Mouse (Mus musculus): Measurements from ENCODE around the gene Dqx1. TPM values are rescaled to one million over a fixed set of nuclear protein-coding genes. Genes with fewer than 3 reads are reported as not detected.

The Dqx1 gene
- total RNA-seq, 2 experiments from 2014 or later = 0.57 to 0.61 TPM

DNA sequence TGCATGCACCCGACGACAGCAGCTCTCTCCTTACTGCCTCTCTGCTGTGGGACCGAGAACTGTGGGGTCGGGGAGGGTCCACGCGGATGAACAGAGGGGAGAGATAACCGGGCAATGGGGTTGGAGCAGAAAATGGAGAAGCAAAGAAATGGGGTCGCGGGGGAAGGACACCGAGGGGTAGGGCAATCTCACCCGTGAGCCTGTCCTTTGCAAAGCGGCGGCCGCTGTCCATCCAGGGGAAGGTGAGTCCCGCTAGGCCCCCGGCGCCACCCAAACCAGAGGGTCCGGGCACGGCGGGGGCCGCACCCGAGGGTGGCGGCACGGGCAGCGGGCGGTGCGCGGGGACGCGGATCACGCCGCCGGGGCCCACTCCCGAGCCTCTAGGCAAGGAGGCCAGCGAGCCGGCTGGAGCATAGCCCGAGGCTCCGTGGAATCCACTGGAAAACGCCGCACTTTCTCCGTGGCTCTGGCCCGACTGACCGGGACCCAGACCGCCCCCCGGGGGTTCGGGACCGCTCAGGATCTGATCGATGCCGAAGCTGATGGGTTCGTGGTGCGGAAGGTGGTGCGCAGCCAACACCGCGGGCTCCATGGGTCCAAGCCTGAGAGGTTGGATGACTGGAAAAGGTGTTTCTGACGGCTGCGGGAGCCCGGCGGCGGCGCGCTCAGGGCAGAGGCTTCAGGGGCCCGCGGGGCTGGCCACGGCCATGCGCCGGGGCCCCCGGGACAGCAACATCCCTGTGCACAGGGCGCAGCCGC lies 12.0 kb downstream of the Dqx1 start:
- intact Hi-C loops (cut with DNase I) = loop anchor here (10.0 kb wide), 1 partner anchor 325 kb away; no protein-coding TSS in a partner anchor
- DNase-seq = no peak

DNA sequence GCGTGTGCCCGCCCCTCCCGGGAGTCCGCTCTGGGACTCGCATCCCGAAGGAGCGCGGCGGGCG lies 12.4 kb downstream of the Dqx1 start, which contains the start of gene Tlx2:
Tlx2 (minus strand) TSS at position 47 of the 64 bp plus-strand sequence.
- no peak for DNase-seq
- intact Hi-C loops (cut with DNase I) = loop anchor here (10.0 kb wide), 1 partner anchor 325 kb away; no protein-coding TSS in a partner anchor

DNA sequence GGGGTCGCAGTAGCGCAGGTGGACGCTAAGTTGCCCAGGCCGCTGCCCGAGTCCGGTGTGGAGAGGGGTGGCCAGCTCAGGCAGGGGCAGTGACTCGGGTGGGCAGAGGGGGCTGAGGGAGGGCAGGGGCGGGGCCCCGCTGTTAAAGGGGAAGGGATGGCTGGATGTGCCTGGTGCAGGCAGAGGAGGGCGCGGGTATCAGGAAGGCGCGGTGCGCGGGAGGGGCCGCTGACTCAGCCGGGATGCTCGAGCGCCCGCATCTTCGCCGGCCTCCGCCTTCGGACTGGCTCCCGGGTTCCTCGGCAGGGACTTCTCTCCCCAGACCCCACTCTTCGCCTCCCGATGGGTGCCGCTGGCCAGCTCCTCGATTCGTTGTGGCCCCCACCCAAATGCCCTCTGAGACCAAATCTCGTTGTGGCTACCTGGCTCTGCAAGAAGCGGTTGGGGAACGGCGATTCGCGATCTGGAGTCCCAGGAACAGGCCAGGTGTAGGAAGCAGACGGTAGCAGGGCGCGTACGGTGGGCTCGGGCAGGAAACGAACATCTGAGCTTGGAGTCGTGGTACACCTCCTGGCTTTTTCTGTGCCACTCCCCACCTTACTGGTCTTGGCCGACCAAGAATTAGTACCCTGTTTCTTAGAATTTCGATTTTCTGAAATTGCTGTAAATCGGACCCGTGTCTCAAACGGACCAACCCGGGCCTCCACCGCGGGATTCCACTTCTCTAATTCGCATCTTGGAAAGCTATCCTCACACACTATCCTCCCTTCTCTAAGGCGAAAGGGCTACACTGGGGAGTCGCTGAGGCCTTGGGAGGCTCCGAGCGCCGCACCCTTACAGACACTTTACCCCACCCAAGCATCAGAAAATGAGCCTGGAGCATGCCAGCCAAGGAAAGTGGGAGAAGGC lies 12.9 kb downstream of the Dqx1 start:
- DNase-seq = peak; percentile 28 to 42
- intact Hi-C loops (cut with DNase I) = loop anchor here (10.0 kb wide), 1 partner anchor 326 kb away; no protein-coding TSS in a partner anchor

DNA sequence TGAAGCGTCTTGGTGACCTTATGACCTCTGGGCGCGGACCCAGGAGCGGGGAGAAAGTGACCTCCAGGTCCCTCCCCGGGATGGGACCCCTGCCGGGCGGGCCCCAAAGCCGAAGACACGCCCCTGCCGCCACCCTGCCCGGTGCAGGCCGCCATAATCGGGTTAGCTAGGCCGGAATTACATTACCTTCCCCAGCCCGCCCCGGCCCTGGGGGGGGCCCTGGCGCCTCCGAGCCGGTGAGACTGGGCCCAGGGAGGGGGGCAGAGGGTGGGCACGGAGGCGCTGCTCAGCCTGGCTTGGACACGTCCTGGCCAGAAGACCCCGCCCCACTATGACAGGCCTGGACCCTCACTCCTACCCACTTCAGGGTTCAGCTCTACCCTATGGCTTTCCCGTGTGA lies 13.6 kb downstream of the Dqx1 start:
- no peak for DNase-seq
- intact Hi-C loops (cut with DNase I) = loop anchor here (10.0 kb wide), 1 partner anchor 326 kb away; no protein-coding TSS in a partner anchor

DNA sequence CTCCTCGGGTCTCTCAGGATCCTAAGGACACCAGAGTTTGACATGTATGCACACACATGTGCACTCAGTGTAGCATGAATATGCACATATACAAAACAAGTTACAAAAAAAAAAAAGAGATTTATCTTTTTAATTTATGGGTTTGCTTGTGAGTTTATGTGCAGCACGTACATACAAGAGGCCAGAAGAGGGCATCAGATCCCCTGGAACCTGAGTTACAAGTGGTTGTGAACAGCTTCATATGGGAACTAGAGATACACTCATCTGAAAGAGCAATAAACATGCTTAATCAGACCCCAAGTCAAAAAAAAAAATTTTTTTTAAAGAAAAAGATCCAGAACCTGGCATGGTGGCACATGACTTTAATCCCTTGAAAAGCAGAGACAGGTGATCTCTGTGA lies 17.3 kb downstream of the Dqx1 start:
- intact Hi-C loops (cut with DNase I) = loop anchor here (10.0 kb wide), 1 partner anchor 330 kb away; no protein-coding TSS in a partner anchor
- DNase-seq = no peak

DNA sequence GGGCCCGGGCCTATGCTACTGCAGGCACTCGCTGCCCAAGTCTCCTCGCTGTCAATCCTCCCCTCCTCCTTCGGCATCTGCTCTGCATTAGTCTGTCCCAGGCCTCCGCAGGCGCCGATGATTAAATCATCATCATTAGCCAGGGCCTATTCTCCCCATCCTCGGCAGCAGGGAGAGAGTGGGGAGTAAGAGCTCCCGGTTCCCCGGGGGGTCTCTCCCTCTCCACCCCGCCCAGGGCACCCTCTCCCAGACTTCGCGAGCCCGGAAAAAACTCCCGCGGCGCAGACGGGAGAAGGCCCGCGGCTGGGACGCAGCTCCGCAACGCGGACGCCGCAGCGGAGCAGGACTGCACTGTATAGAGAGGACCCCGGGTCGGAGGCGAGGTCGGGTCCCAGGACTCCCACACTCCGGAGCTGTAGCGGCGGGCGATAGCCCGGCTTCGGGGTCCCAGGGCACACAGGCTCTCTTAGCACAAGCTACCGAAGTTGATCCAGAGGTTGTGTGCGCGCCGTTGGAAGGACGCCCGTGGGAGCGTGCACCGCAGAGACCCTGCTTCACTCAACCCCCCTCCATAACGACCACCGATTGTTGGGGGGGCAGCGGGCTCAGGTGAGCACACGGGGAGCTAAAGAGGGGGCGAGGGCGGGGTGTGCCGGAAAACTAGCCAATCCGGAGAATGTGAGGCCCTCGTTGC lies 20.1 kb downstream of the Dqx1 start, which contains the start of gene Pcgf1:
Pcgf1 (plus strand) TSS at position 240 of the 694 bp plus-strand sequence.
- intact Hi-C loops (cut with DNase I) = loop anchor here (2.0 to 10.0 kb wide), 3 partner anchors 23 to 333 kb away; partner anchors contain the start of genes Ccdc142 and Gm42688
- peak in 1 of 2 experiments; percentile 37 for DNase-seq

DNA sequence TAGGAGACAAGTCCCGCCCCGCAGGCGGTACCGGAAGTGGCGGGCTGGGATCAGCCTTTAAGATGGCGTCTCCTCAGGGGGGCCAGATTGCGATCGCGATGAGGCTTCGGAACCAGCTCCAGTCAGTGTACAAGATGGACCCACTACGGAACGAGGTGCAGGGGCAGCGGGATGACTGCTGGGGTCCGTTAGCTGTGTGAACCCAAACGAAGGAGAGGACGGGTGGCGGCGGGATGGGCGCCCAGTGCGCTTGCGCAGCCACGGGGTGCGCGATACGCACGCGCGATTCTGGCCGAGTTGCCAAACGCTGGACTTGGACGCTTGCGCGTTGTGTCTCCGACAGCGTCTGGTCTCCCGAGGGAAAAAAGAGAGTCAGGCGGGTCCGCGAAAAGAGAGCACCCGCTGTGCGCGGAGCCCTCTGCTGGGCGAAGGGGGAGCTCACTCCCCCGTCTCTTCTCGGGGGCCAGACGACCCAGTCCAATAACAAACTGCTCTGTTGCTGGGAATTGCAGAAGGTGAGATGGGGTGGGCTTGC lies 20.7 kb downstream of the Dqx1 start:
- intact Hi-C loops (cut with DNase I) = loop anchor here (2.0 to 10.0 kb wide), 3 partner anchors 22 to 334 kb away; partner anchors contain the start of genes Ccdc142 and Gm42688
- DNase-seq = peak; percentile 100

- no peak for DNase-seq
- intact Hi-C loops (cut with DNase I) = no loop called here
These were observed 22.6 kb downstream of the Dqx1 start for GRCm38 (mm10) chr6:83080210-83080609.

DNA sequence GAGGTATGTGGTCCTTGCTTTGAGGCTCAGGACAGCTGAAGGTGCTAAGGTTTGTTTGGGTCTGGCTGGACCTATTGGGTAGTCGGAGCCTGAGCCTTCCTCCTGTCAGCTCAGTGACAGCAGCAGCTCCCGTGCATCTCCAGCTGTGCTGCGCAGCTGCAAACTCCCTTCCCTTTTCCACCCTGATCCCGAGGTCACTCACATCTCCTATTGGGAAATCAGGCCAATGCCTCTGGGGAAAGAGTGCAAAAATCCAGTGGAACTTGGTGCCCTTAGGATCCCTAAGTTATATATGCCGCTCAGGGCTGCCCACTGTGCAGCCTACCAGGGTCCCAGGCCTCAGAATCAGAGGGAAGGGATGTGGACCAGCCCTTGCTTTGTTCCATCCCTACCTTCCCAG lies 25.9 kb downstream of the Dqx1 start:
- intact Hi-C loops (cut with DNase I) = no loop called here
- DNase-seq = no peak

GRCm38 (mm10) chr6:83084477-83084876 lies 26.8 kb downstream of the Dqx1 start:
- intact Hi-C loops (cut with DNase I) = no loop called here
- no peak for DNase-seq

DNA sequence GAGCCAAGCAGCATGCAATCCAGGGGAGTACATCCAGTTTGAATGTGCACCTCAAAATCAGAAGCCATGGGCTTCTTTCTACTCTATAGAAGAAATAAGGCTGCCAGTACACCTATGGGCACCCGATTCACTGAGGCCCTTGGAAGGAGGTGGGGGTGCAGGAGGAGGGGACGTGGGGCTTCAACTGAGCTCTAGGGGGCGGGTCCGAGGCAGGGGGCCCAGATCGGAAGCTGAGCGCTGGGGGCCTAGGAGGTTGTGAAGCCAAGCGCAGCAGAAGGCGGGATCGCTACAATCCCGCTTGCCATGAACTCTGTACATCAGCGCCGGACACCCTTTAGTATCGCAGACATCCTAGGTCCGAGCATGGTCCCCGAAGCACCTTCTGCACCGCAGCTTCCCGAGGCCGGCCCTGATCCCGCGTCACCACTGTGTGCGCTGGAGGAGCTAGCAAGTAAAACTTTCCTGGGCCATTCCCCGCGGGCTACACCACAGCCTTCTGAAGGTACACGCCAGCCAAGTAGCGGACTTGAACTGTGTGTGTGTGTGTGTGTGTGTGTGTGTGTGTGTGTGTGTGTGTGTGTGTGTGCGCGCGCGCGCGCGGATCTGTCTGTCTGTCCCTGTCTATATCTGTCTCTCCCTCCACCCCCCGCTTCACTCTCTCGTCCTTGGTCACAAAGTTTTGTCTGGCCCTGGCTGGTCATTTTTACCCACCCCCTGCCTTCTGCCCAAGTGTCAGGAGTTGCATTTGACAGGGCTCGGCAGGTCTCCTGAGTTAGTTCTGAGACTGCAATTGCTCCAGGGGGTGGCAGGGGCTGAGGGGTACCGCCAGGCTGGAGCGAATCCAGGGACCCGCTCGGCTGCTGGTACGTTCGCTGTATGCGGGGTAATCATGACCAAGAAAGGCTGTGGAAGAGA lies 28.7 kb downstream of the Dqx1 start, which contains the start of gene Lbx2:
Lbx2 (plus strand) TSS at position 247 of the 915 bp plus-strand sequence.
- DNase-seq = no peak
- intact Hi-C loops (cut with DNase I) = no loop called here

DNA sequence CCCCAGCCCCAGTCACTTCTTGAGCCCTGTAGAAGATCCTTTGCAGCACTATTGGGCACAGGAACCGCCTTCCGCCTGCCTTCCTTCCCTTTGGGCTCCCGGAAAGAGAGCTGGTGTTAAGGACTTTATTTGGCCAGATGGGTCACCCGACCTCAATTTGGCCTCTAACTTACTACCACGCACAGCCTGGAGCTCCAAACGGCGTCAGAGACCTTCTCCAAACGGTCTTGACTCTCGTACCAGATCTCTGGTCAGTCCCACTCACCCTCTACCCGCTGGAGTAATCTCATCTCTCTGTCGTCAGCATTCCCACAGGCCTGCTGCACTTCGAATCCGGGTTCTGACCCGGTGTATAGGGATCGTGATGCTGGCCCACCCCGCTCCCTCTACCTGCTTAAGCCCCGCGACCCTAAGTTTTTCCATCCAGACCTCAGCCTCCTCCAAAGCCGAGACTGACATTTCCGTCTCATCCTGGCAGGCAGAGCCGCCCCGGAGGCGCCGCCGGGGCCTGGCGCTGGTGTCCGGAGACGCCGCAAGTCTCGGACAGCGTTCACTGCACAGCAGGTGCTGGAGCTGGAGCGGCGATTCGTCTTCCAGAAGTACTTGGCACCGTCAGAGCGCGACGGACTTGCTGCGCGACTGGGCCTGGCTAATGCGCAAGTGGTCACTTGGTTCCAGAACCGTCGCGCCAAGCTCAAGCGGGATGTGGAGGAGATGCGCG lies 29.7 kb downstream of the Dqx1 start:
- peak in 1 of 2 experiments; percentile 41 for DNase-seq
- intact Hi-C loops (cut with DNase I) = no loop called here

DNA sequence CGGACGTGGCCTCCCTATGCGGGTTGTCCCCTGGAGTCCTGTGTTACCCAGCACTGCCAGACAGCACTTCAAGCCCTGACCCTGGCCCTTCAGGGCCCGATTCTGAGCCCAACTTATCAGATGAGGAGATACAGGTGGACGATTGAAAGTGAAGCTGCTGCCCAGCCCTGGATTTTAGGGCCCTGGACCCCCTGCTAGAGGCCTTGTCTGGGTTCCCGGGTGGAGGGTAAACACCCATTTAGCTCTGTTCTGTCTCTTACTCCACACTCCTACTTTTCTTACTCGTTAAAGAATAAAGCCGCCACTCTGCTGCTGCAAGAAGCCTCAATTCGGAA lies 30.2 kb downstream of the Dqx1 start:
- intact Hi-C loops (cut with DNase I) = no loop called here
- no peak for DNase-seq

GRCm38 (mm10) chr6:83092416-83093127 lies 34.9 kb downstream of the Dqx1 start:
- no peak for DNase-seq
- intact Hi-C loops (cut with DNase I) = no loop called here

- intact Hi-C loops (cut with DNase I) = no loop called here
- DNase-seq = no peak
These were observed 38.3 kb downstream of the Dqx1 start for GRCm38 (mm10) chr6:83095968-83096367.

- DNase-seq = no peak
- intact Hi-C loops (cut with DNase I) = no loop called here
These were observed 40.8 kb downstream of the Dqx1 start for GRCm38 (mm10) chr6:83098411-83098810.

DNA sequence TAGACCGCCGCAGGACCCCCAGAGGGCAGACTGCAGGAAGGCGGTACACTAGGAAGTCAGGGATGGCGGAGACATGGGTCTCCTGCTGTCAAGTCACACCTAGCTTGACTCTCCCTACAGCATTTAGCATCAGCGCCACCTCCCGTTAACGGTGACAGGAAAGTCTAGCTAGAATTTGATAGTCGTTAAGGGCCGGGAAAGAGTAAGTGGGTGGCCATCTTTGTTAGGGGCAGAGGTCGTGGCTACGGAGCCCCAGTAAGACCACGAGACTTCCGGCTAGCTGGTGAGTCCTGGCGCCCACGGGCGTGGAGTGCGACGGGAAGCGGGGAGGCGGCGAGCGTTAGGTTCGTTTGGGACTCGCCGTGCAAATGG lies 43.7 kb downstream of the Dqx1 start, which contains the start of the genes Ccdc142 and Gm42688:
Ccdc142 (plus strand) TSS at position 286 of the 372 bp plus-strand sequence.
Gm42688 (plus strand) TSS at position 302 of the 372 bp plus-strand sequence.
- intact Hi-C loops (cut with DNase I) = loop anchor here (1.0 to 2.0 kb wide), 3 partner anchors 23 to 103 kb away; partner anchors contain the start of gene Aup1

More for the DNA sequence above, 43.7 kb downstream of the Dqx1 start, which contains the start of the genes Ccdc142 and Gm42688:
- DNase-seq = peak; percentile 85 to 89
